Mouse (Mus musculus): Measurements from ENCODE around the gene B230118H07Rik. TPM values are rescaled to one million over a fixed set of nuclear protein-coding genes. Genes with fewer than 3 reads are reported as not detected.

B230118H07Rik gene
- polyA plus RNA-seq, 1 experiment: 42.2 TPM

DNA sequence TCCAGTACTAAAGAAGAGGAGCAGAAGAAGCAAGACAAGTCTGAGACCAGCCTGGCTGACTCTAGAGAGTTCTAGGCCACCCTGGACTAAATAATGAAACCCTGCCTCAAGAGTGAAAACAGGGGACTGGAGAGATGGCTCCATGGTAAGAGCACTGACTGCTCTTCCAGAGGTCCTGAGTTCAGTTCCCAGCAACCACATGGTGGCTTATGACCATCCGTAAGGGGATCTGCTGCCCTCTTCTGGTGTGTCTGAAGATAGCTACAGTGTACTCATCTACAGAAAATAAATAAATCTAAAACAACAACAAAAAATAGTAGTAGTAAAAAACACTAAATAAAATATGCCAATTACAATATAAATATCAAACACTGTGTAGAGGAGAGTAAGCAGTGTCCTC, 3.5 kb downstream of the B230118H07Rik start:
- Histone ChIP-seq H3K27ac (ENCODE audit: insufficient read depth, low read length) (no peak overlapping the region), H3K4me1 (ENCODE audit: control insufficient read depth, insufficient read depth, low read length) (peaks cover 2% of the 10 kb centered on the region; the same call in 1 of the 2 replicates), H3K4me3 (ENCODE audit: insufficient read depth, low read length) (no peak overlapping the region)
- no peak for TF ChIP-seq POLR2A (IDR thresholded peaks at IDR 0.05; ENCODE audit: extremely low read depth, insufficient read depth, low read length)
- no peak for TF ChIP-seq CTCF (IDR thresholded peaks at IDR 0.05; ENCODE audit: extremely low read depth, insufficient read depth, low read length)

DNA sequence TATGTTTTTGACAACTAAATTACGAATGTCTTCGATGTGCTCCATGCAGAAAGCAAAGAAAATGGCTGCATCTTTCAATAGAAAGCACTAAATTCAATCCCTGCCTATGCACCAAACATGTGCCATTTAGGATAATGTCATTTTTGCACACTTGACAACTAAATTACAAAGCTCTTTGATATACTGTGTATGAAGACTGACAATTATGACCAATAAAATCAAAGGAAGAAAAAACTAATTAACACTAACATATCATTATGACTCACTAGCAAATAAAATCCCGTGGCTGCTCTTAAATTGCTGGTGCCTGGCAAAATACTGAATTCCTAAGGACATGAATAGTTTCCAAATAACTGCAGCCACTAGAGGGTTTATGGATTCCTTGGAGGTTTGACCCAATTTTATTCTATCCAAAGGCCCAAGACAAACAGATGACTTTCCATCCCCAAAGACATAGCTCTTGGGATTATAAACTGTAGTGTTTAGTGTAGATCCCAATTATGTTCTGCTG, 9.4 kb downstream of the B230118H07Rik start:
- Histone ChIP-seq H3K4me1 (ENCODE audit: control insufficient read depth, insufficient read depth, low read length) (no peaks in the 10 kb centered on the region), H3K4me3 (ENCODE audit: insufficient read depth, low read length) (no peak overlapping the region), H3K27ac (ENCODE audit: insufficient read depth, low read length) (no peak overlapping the region)
- TF ChIP-seq POLR2A (IDR thresholded peaks at IDR 0.05; ENCODE audit: extremely low read depth, insufficient read depth, low read length) (no peak), CTCF (IDR thresholded peaks at IDR 0.05; ENCODE audit: extremely low read depth, insufficient read depth, low read length) (no peak)

DNA sequence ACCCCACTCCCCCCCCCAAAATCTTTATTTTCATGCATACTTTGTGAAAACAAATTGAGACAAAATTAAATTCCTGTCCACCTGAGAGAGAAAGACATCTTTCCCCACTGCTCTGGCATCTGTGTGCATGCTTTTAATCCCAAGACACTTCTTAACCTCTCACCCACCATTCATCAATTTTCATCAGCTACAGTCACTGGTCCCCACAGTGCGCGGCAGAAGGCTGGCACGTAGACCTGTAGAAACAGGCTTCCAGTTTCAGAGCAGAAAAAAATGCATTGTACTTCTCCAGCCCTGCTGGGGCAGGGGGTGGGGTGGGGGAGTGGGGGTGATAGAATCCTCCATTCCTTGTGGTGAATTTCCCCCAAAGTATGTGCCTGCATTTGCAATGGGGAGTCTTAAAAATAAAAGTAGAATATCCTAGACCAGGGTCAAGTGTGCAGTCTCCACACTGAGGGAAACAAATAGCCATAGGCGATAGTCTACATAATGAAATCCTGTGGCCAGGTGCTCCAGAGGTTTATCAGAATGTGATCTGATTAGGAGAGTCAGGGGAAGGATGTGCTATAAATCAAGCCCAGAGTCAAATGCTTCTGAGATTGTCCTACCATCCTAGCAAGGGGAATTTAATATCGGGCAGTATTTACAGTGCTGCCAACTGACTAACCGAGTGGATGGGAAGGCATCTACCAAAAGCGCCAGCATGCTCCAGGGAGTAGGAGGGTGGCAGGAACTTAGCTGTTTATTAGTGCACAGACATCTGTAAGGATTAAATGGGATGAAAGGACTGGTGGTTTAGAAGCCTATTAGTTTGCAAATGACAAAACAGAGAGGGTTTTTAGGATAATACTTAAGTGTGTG, 10.1 kb downstream of the B230118H07Rik start:
- H3K4me1 ChIP-seq (ENCODE audit: control insufficient read depth, insufficient read depth, low read length): no peaks in the 10 kb centered on the region
- H3K4me3 ChIP-seq (ENCODE audit: insufficient read depth, low read length): no peak overlapping the region

GRCm38 (mm10) chr2:101628297-101629236, 20.8 kb downstream of the B230118H07Rik start:
- H3K27ac ChIP-seq (ENCODE audit: insufficient read depth, low read length): peak overlapping the region; percentile 19; the same call in 1 of the 2 replicates
- H3K4me1 ChIP-seq (ENCODE audit: control insufficient read depth, insufficient read depth, low read length): no peaks in the 10 kb centered on the region; the same call in 1 of the 2 replicates
- TF ChIP-seq CTCF (IDR thresholded peaks at IDR 0.05; ENCODE audit: extremely low read depth, insufficient read depth, low read length) (no peak), POLR2A (IDR thresholded peaks at IDR 0.05; ENCODE audit: extremely low read depth, insufficient read depth, low read length) (peak; percentile 78)
- peak overlapping the region; percentile 80 for H3K4me3 ChIP-seq (ENCODE audit: insufficient read depth, low read length)

More for the DNA sequence above, 10.1 kb downstream of the B230118H07Rik start:
- no peak for TF ChIP-seq CTCF (IDR thresholded peaks at IDR 0.05; ENCODE audit: extremely low read depth, insufficient read depth, low read length)
- no peak for TF ChIP-seq POLR2A (IDR thresholded peaks at IDR 0.05; ENCODE audit: extremely low read depth, insufficient read depth, low read length)
- no peak overlapping the region for H3K27ac ChIP-seq (ENCODE audit: insufficient read depth, low read length)

GRCm38 (mm10) chr2:101627227-101627626, 22.1 kb downstream of the B230118H07Rik start:
- Histone ChIP-seq H3K4me1 (ENCODE audit: control insufficient read depth, insufficient read depth, low read length) (no peaks in the 10 kb centered on the region; the same call in 1 of the 2 replicates), H3K4me3 (ENCODE audit: insufficient read depth, low read length) (no peak overlapping the region), H3K27ac (ENCODE audit: insufficient read depth, low read length) (no peak overlapping the region)
- TF ChIP-seq CTCF (IDR thresholded peaks at IDR 0.05; ENCODE audit: extremely low read depth, insufficient read depth, low read length) (no peak), POLR2A (IDR thresholded peaks at IDR 0.05; ENCODE audit: extremely low read depth, insufficient read depth, low read length) (no peak)

GRCm38 (mm10) chr2:101624526-101624925, 24.8 kb downstream of the B230118H07Rik start, which contains the start of gene Rag2:
Gene Rag2 (plus strand): TSS chr2:101624718.
- H3K27ac ChIP-seq (ENCODE audit: insufficient read depth, low read length): no peak within 1 kb of the TSS
- H3K4me1 ChIP-seq (ENCODE audit: control insufficient read depth, insufficient read depth, low read length): peaks cover 1% of the 10 kb centered on the region
- no peak within 1 kb of the TSS for H3K4me3 ChIP-seq (ENCODE audit: insufficient read depth, low read length)
- TF ChIP-seq CTCF (IDR thresholded peaks at IDR 0.05; ENCODE audit: extremely low read depth, insufficient read depth, low read length) (no peak), POLR2A (IDR thresholded peaks at IDR 0.05; ENCODE audit: extremely low read depth, insufficient read depth, low read length) (no peak)

- Histone ChIP-seq H3K4me1 (ENCODE audit: control insufficient read depth, insufficient read depth, low read length) (peaks cover 1% of the 10 kb centered on the region), H3K27ac (ENCODE audit: insufficient read depth, low read length) (no peak overlapping the region), H3K4me3 (ENCODE audit: insufficient read depth, low read length) (no peak overlapping the region)
- TF ChIP-seq CTCF (IDR thresholded peaks at IDR 0.05; ENCODE audit: extremely low read depth, insufficient read depth, low read length): no peak
- TF ChIP-seq POLR2A (IDR thresholded peaks at IDR 0.05; ENCODE audit: extremely low read depth, insufficient read depth, low read length): no peak
Measured at GRCm38 (mm10) chr2:101624011-101624410, 25.3 kb downstream of the B230118H07Rik start.

DNA sequence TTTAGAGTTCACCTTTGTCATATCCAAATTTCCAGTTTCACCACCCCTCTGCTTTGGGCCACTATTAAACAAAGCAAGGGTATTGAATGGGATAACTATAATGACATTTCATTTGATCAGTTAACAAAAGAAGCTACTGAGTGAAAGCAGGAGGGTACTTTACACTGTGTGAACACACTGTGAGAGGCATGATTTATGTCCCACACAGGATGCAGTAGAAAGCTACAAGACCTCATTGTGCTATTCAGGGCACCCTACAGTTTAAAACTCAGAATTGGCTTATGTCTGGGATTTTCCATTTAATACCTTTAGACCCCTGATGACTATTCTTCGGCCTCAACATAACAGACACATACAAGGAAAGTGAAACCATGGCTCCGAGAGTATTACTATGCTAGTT, 26.3 kb downstream of the B230118H07Rik start:
- TF ChIP-seq CTCF (IDR thresholded peaks at IDR 0.05; ENCODE audit: extremely low read depth, insufficient read depth, low read length) (no peak), POLR2A (IDR thresholded peaks at IDR 0.05; ENCODE audit: extremely low read depth, insufficient read depth, low read length) (no peak)

GRCm38 (mm10) chr2:101621611-101622010, 27.7 kb downstream of the B230118H07Rik start:
- Histone ChIP-seq H3K27ac (ENCODE audit: insufficient read depth, low read length) (no peak overlapping the region), H3K4me1 (ENCODE audit: control insufficient read depth, insufficient read depth, low read length) (peaks cover 1% of the 10 kb centered on the region), H3K4me3 (ENCODE audit: insufficient read depth, low read length) (no peak overlapping the region)
- TF ChIP-seq POLR2A (IDR thresholded peaks at IDR 0.05; ENCODE audit: extremely low read depth, insufficient read depth, low read length) (no peak), CTCF (IDR thresholded peaks at IDR 0.05; ENCODE audit: extremely low read depth, insufficient read depth, low read length) (no peak)

More for the DNA sequence above, 26.3 kb downstream of the B230118H07Rik start:
- Histone ChIP-seq H3K4me1 (ENCODE audit: control insufficient read depth, insufficient read depth, low read length) (peaks cover 1% of the 10 kb centered on the region), H3K27ac (ENCODE audit: insufficient read depth, low read length) (no peak overlapping the region), H3K4me3 (ENCODE audit: insufficient read depth, low read length) (no peak overlapping the region)
